Mouse (Mus musculus) layer of hippocampus, adult 18-20 months (tissue): ENCODE measurements at regions not wholly inside any gene's neighbourhood (a gene's known extent, or its start where the extent isn't known, plus 50 kb on each side); places are given as distances from the start of the nearest gene placed in this dataset.
A peak's percentile ranks its signal among the peaks of the same experiment; 100 is the strongest.

Source experiments
- DNase-seq, 2 experiments: peaks; one replicate each; pipeline ENCODE4 v3.0.0; 2022; ENCODE audit warnings: low spot score in 2 of 2

DNA sequence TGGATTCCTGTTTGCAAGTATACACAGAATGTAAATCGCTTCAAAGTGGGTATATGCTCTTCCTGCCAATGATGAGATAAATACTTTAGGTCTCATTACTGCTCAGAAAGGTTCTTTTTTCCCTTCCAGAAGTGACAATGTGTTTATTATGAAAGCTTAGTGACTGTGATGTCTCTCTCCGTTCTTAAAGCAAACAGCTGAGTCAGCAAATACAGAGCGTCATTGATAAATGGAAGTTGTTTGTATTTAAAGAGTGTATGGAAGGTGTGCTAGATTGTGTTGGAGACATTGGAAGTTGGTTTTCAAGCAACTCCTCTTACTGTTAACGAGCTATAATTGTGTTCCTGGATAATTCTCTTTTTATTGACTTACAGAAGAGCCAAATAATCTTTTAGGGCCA lies 408.0 kb downstream of the Prr30 start:
- no peak for DNase-seq

DNA sequence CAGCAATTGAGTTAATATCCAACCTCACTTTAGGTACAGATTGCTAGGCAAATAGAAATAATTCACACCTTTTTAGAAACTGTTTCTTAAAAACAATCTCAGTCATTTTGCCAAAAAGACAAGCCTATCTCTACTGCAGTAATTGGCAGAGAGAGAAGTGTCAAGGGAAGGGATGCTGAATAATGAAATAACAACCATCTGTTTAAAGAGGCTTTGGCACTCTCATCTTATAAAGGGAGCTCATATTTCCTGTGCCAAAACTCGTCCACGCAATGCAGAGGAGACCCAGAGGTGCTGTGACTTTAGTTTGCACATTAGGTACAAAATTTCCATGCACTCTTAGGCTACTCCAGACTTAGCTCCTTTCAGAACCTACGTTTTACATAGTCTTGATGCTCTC lies 418.2 kb downstream of the Prr30 start:
- DNase-seq = peak in 1 of 2 experiments; percentile 19

DNA sequence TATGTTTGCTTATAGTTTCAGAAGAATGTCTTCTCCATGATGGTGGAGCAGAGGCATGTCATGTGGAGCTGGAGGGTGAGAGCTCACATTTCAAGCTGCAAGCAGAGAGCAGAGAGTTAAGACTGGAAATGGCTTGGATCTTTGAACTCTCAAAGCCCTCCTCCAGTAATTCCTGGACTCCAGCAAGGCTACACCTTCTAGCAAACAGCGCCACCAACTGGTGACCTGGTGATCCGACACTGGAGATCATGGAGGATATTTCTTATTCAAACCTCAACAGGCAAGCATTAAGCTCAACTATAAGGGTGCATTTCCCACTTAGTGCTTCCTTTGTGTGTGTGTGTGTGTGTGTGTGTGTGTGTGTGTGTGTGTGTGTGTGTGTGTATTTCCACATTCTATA lies 446.2 kb downstream of the Prr30 start:
- DNase-seq = no peak

DNA sequence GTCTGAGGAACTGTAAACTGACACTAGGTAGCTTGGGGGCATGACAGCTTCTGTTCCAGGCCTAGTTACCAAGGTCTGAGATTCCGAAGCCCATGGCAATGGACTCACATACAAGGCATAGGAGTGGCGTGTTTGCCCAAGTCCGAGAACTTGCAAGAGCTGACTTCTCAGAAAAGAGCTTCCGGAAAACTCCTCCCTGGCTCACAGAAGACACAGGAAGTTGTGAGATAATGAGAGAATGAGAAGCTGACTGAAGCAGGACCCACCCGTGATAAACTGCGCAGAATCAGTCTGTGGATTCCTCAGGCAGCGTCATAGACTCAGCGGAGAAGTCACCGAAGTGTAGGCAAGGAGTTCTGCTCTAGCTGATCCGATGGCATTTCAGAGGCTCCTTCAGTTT lies 447.4 kb downstream of the Prr30 start:
- DNase-seq = no peak

DNA sequence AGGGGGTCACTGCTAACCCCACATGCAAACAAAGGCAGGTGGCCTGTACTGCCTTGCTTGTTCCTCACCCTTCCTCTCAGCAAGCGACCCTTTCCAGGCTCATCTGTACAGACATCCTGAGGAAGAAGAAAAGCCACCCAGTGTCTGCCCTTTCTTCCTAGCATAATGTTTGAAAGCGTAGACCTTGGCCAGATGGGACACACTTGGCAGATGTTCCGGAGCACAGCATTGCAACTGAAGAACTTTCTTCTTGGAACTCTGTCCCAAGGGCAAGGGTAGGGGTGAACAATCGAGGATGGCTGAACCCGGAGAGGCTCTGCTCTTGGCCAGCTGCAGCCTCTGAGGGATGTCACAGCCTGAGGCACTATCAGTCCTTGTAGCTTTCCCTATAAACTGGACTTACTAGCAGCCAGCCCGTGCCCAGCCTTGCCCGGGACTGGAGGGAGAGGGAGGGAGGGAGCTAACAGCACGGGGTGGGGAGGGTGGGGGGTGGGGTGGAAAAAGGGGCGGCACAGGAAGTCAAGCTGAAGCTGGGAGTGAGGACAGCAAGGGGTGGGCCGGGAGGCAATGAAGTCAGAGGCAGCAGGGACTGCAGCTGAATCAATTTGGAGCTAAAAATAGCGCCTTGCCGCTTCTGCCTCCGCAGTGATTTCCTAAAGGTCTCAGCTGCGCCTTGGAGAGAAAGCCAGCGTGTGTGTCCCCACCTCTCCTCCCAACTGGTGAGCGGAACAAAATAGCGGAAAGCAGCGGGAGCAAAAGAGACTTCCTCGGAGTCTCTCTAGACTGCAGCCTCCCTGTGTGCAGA lies 450.2 kb downstream of the Prr30 start:
- peak; percentile 67 to 70 for DNase-seq

DNA sequence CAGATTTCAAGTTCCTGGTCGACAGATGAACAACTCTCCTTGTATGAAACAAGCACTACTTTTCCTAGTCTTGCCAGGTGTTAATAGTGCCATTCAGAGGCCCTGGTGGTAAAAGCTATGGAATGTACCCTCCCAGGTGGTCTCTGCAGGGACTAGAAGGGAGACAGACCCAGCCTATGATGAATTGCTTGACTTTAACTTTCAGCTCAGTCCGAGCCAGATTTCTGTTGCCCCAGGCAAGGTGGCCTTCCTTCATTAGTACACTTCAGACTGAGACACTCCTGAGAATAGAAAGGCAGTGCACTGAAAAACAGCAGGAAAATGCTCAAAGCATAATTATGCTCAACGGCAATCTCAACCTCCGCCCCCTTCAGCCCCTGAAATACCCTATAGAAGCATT lies 450.8 kb upstream of the Klf12 start:
- DNase-seq = no peak

DNA sequence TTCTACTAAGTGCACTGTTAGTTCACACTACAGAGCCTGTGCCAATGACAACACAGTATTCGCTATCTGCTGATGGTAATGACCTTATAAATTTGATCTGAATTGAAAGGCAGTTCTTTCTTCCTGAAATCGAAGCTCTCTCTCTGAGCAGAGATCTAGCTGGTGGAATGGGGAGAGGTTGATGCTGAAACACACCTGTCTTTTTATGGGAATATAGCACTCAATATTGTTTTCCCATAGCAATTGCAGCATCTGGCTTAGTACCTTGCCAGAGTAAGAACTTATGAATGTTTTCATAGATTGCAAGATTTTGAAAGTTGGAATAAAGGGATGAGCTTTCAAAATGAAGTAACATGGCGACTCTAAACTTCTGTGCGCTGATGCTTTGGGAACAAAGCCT lies 444.0 kb upstream of the Klf12 start:
- DNase-seq = no peak

DNA sequence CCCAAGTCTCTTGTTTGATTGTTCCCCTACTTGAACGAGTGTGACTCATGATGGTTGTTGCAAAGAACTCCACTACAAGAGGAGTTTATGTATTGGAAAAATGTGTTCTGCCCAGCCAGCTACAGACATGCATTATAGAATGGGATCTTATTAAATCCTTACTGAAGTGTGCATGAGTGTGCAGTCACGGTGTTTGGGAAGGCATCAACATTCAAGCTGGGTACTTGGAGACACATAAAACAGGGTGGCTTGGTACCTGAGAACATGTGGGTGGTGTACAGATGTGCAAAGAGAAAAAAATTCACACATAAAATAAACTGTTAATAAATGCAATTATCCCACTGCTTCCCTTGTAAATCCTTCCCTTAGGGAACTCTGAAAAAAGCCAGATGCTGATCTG lies 443.2 kb upstream of the Klf12 start:
- no peak for DNase-seq

DNA sequence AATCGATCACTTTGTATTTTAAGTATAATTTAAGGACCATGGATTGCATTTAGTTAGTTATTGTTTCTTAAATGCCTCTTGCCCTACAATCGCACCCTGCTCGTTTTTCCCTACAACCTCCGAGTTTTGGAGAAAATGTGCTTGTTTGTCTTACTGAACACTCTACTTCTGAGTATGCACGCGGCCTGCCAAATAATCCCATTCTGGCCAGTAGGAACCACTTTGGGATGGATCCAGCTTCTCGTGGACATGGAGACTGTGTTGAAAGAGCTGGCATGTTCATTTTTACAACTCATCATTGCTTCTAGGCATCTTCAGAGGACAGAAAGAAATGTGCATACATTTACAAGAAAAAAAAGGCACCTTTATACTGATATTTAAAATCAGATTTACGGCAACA lies 440.5 kb upstream of the Klf12 start:
- DNase-seq = no peak

DNA sequence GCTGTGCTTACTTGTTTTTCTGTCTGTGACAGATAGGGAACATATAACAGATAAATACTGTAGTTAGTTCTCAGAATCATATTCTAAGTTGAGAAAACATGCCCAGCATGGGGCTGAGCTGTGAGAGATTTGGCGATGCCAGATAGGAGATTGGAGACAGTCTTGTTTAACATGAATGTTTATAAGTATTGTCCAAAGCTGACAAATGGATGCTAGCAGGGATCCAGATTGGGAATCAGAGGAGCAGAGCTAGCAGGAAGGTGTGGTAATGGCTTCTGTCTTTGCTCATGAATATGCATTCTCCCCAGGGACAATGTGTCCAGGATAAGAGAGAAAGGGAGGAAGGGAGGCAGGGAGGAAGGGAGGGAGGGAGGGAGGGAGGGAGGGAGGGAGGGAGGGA lies 436.2 kb upstream of the Klf12 start:
- no peak for DNase-seq

DNA sequence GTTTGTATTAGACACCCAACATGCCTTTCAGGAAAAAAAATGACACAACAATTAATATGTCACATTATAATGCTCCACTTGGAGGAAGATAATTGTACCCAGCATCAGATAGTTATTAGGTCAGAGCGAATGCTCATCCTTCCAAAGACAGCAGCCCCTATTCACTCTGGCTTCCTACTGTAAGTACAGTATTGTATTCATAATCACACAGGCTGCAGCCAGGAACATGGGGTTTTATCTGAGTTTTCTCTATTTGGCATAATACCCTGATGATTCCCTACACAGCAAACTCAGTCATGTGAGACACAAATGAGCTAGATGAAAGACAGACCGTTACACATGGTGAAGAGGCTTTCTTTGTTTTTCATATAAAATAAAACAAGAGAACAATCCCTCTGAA lies 430.5 kb upstream of the Klf12 start:
- DNase-seq = no peak

DNA sequence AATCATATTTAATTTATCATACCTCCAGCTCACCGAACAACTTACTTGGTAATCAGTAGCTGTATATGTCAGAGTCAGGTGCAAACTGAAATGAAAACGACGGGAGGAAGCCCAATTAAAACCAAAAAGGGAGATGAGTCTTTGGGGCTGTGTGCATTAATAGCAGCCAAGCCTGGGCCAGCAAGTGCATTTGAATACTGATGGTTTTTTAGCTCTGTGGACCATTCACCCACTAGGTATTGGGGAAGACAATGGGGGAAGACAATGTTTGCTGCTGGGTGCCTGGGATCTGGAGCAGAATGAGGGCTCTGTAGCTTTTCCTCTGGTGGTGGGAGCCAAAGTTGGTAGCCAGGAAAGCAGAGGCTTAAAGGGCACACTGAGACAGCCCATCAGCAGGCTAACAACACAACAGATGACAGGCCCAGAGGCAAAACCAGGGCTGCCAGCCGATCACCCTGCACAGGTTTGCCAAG lies 429.6 kb upstream of the Klf12 start:
- DNase-seq = no peak

DNA sequence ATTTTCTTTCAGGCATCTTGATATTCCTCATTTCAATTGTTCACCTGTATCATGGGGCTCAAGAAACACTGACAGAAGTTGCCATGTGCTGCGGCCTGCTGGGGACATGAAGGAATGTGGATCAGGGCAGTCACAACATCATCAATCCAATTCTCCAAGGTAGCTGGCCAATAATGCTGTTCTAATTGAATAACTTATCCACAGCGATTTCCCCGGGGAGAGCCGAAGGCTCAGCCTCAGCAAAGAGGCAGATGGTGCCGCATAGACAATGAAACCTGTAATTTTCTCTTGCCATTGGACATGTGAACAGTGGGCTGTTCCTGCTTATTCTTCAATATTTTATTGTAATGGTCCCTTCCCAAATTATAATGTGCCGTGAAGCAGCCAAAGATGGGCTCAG lies 429.1 kb upstream of the Klf12 start:
- DNase-seq = peak in 1 of 2 experiments; percentile 11

DNA sequence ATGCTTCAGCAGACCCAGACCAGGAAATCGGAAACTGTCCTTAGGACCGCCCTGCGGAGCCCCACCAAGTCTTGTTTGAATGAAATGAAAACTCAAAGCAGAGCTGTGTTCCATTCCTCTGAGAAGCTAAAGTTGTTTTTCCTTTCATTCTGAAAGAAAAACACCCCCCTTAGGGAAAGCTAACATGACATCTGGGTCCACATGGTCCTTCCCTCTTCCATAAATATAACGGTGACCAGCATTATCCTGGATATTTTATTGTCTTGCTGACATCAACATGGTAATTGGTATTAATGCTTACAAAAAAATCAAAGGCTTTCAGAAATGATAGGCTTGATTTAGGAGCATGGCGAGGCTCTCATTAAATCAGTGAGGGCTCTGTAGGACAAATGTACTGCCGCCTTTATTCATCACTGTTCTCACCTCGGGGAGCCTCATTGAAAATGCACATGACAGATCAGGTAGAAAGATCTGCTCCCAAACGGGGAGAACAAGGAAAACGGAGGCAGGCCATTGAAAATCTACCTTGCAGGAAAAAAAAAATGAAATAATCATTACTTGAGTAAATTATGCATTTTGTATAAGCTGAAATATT lies 381.0 kb upstream of the Klf12 start:
- DNase-seq = no peak

DNA sequence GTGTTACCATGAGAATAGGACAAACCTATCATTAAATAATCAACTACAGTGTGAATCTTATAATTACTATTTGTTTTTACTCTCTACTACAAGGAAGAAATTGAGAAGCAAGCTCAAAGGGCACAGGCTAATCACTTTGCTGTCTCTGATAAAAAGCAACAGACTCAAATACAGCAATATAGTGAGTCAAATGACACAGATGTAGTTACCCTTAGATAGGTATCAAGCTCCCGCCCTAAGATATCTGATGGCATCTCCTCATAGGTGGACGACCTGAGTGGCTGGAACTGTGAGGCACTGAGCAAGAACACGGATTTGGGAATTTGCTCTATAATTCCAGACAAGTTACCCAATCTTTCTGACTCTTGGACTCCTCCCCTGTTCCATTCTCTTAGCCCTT lies 379.7 kb upstream of the Klf12 start:
- DNase-seq = no peak

DNA sequence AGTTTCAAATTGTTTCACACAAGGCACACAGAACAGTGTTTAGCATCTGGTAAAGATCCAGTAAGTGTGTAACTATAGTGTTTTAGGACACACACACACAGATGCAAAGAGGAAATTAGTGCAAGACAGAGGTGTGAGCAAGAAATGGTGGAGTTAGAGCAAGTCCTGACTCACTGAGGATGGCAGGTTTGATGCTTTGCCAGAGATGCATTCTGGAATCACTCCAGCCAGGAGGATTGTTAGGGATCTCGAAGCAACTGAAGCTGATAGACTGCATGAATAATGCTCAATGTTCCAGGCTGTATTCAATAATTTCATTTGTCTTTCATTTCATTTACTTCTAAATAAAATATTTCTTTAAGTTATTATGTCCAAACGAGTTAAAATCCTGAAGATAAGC lies 357.6 kb upstream of the Klf12 start:
- no peak for DNase-seq

DNA sequence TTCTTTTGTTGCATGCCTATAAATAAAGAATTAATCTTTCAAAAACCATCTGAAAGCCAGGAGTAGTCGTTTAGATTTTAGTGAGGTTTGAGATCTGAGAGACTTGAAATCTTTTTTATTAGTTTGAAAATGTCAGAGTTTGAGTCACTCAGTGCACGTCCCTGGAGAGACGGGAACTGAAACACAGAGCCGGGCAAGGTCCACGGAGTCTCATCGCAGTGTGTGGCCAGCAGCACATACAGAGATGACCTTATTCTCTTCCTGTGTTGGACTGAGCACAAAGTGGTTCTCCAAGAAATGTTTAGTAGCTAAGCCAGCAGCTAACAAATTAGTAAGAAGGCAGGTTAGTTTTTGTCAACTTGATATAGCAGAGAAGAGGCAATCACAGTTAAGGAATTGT lies 350.0 kb upstream of the Klf12 start:
- no peak for DNase-seq

DNA sequence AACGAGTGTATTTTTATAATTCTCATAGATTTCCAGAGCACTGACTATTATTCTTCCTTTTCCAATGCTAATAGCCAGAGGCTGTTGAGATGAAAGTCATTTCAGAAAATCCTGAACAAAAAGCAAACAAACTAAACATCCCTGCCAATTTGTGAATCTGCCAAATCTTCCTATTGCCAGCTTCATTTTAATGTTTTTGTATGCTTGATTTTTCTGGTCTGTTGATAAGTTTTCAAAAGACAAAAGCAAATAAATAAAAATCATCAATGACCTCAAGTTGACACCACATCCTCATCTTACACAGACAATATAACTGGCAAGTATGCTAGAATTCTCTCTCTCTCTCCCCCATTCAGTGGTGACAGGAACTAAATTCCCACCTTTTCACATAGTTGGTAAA lies 347.2 kb upstream of the Klf12 start:
- peak in 1 of 2 experiments; percentile 23 for DNase-seq

DNA sequence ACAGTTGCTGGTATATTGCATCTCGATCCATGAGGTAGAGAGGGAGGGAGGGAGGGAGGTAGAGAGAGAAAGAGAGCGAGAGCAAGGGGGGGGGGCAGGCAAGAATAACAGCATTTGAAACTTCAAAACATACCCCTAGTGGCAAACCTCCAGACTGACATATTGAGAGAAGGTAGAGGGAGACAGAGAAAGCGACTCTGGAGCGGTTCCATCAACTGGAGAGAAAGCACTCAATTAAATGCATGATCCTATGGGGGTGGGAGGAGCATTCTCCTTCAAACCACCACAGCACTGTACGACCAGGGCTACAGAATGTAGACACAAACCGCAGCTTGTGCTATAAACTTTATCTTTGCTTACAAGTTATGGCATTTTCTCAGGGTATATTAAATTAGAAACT lies 345.7 kb upstream of the Klf12 start:
- DNase-seq = peak in 1 of 2 experiments; percentile 21

DNA sequence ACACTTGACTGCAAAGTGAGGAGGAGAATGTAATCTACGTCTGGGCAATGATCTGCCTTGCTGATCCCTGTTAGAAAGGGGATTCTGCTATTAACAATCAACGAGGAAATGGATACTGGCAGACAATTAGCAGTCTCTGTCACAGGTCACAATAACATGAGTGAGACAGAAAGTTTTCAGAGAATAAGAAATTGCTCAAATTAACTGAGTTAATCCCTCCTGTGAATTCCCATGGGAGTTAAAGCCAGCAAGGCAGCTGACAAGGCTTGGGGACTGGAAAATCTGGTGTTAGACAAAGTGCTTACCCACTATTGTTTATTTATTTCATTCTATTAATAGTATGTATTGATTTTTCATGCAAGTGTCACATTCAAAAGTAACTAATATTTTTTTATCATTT lies 343.0 kb upstream of the Klf12 start:
- DNase-seq = no peak

DNA sequence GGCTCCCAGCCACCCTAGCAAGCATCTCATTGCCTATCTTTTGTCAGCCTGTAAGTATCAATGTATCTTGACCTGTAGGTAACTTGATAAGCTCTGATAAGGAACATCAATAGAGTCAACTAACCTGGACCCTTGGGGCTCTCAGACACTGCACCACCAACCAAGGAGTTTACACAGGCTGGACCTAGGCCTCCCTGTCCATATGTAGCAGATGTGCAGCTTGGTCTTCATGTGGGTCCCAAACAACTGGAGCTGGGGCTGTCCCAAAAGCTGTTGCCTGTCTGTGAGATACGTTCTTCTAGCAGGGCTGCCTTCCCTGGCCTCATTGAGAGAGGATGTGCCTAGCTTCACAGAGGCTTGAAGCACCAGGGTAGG lies 335.2 kb upstream of the Klf12 start:
- no peak for DNase-seq

DNA sequence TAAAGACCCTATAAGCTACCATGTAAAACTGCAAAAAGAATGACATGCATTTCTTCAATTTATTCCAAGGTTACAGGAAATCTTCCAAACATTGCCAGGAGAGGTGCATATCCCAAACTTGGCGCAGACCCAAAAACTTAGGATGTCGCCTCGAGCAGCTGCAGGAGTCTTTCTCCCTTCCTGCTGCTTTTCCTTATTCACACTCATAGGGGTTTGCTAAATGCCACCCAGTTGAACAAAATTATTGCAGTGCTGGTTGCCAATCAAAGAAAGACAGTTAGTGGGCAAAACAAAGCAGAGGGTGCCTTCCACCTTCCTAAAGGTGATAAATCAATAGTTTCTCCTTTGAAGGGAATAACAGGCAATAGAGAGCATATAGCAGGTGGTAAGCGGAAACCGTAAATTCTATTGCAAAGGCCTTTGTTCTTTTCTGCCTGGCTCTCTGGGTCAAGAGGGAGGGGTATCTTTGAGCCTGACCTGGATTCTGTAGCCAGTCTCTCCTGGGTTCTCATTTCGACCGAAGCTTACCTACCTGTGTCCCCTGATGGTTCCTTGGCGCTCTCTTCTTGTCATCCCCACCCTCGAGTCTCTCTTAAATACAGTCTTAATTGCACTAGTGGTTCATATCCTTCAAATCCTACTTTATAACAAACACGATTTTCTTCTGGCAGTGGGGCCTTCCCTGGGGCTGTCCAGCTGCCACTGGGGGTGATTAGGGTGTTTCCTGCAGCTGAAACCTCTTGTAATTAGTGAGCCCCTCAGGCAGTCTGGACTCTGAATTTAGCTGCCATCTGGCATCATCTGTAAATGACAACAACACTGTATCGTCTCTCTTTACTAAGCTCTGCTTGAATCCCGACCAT lies 334.5 kb upstream of the Klf12 start:
- no peak for DNase-seq
